Mouse (Mus musculus) forebrain, postnatal 0 days (tissue): ENCODE measurements around the gene Rapgef5. TPM values are rescaled to one million over a fixed set of nuclear protein-coding genes. Genes with fewer than 3 reads are reported as not detected.

Experiments
- ATAC-seq: fragments of 200-750 bp; cut with Nextera tagmentation; 2 replicates; pipeline ENCODE4 v1.8.0; 2017; ENCODE audit warnings: mild to moderate bottlenecking, moderate library complexity
- DNase-seq: peaks from one replicate; pipeline ENCODE4 v3.0.0-alpha.2; 2015
- H3K27ac ChIP-seq: fragments of 300-500 bp; sonication (generic); 2 replicates; pipeline ENCODE4 v1.5.1; 2014; ENCODE audit warnings: low read depth, mild to moderate bottlenecking, antibody characterized with exemption, low read length, moderate library complexity, mixed read lengths
- H3K27me3 ChIP-seq: fragments of 300-500 bp; sonication (generic); 2 replicates; pipeline ENCODE4 v1.6.1; 2014; ENCODE audit warnings: mild to moderate bottlenecking, low read length, mixed read lengths; ENCODE audit not compliant: insufficient read depth
- H3K36me3 ChIP-seq: fragments of 300-500 bp; sonication (generic); 2 replicates; pipeline ENCODE4 v1.6.1; 2014; ENCODE audit warnings: mild to moderate bottlenecking, moderate library complexity; ENCODE audit not compliant: insufficient read depth
- H3K4me1 ChIP-seq: fragments of 300-500 bp; sonication (generic); 2 replicates; pipeline ENCODE4 v1.6.1; 2014; ENCODE audit warnings: antibody characterized with exemption; ENCODE audit not compliant: insufficient read depth
- H3K4me2 ChIP-seq: fragments of 300-500 bp; sonication (generic); 2 replicates; pipeline ENCODE4 v1.6.1; 2014; ENCODE audit warnings: low read depth, mild to moderate bottlenecking, moderate library complexity
- H3K4me3 ChIP-seq: fragments of 300-500 bp; sonication (generic); 2 replicates; pipeline ENCODE4 v1.5.1; 2014; ENCODE audit warnings: low read depth, low read length, mixed read lengths
- H3K9ac ChIP-seq: fragments of 300-500 bp; sonication (generic); 2 replicates; pipeline ENCODE4 v1.6.1; 2014; ENCODE audit warnings: mild to moderate bottlenecking
- H3K9me3 ChIP-seq: fragments of 300-500 bp; sonication (generic); 2 replicates; pipeline ENCODE4 v1.6.1; 2016; ENCODE audit warnings: low read length
- CTCF ChIP-seq: sonication (generic); IDR thresholded peaks from 2 replicates; pipeline ENCODE4 v1.5.1; 2016; ENCODE audit warnings: antibody characterized with exemption, control low read depth, low read depth
- WGBS: fragments of 180-500 bp; shearing (Covaris S2); extraction: QIAGEN DNeasy Blood & Tissue Kit; methylation state at CpG from one replicate; pipeline ENCODE4 v1.1.7; 2014; 5-methylcytosine and 5-hydroxymethylcytosine counted together
- polyA plus RNA-seq: library from polyadenylated mRNA; unstranded; fragments of >200 nt; fragmentation: Nextera tagmentation; extraction: Ambion mirVana; gene quantifications from 2 replicates; pipeline ENCODE4 v1.2.1, GENCODE M21; 2015
- total RNA-seq: library from RNA; depleted of rRNA; stranded (reverse); fragments of >200 nt; gene quantifications from 2 replicates; pipeline ENCODE4 v1.2.3, GENCODE M21; 2014

Rapgef5 gene
- total and polyA plus RNA-seq, 2 experiments from 2014 or later = 30.5 to 60.9 TPM

- no peak overlapping the region for H3K4me2 ChIP-seq
- H3K27ac ChIP-seq = no peak overlapping the region
- H3K4me1 ChIP-seq = peaks cover 3% of the 10 kb centered on the region; the same call in 1 of the 2 replicates
- DNase-seq (no peak), ATAC-seq (no peak)
- TF ChIP-seq CTCF = no peak
- H3K4me3 ChIP-seq = no peak overlapping the region
- no peaks in the 10 kb centered on the region for H3K27me3 ChIP-seq
- H3K9me3 ChIP-seq = no peaks in the 10 kb centered on the region
- no peak overlapping the region for H3K9ac ChIP-seq
- WGBS = 64% methylated on average over 5 of the region's 5 CpGs
- no peaks in the 10 kb centered on the region for H3K36me3 ChIP-seq
Measured at GRCm38 (mm10) chr12:117663637-117664036, 147.4 kb downstream of the Rapgef5 start.

DNA sequence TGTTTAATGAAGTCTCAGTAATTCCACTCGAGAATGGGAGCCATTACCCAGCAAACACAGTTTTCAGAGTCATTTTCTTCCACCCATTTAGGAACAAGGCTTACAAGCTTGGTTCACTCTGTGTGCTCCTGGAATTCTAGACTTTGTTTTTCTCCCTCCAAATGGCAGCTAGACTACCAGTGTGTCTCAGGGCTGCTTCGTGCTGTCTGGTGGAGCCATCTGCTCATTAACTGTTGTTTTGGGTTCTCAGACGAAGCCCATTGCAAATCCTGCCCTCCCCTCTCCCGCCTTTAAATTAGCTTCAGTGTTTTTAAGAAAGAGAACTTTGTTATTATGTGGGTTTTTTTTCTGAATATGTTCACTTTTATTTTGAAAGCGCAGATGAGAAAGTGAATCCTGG, 148.4 kb downstream of the Rapgef5 start:
- DNase-seq (peak; percentile 56), ATAC-seq (peak; percentile 86)
- TF ChIP-seq CTCF = no peak
- no peak overlapping the region for H3K4me3 ChIP-seq
- no peak overlapping the region for H3K9ac ChIP-seq
- H3K9me3 ChIP-seq = no peaks in the 10 kb centered on the region
- H3K36me3 ChIP-seq = no peaks in the 10 kb centered on the region
- peaks cover 3% of the 10 kb centered on the region; the same call in 1 of the 2 replicates for H3K4me1 ChIP-seq
- H3K27ac ChIP-seq = no peak overlapping the region
- H3K4me2 ChIP-seq = no peak overlapping the region
- WGBS = 39% methylated on average over 5 of the region's 5 CpGs
- H3K27me3 ChIP-seq = no peaks in the 10 kb centered on the region

- no peak for ATAC-seq
- TF ChIP-seq CTCF = no peak
- no peaks in the 10 kb centered on the region for H3K4me1 ChIP-seq
- 88% methylated on average over 3 of the region's 3 CpGs for WGBS
- no peak overlapping the region for H3K27ac ChIP-seq
- no peak overlapping the region for H3K4me3 ChIP-seq
- no peak overlapping the region for H3K9ac ChIP-seq
- no peaks in the 10 kb centered on the region for H3K27me3 ChIP-seq
- no peaks in the 10 kb centered on the region for H3K36me3 ChIP-seq
- no peak overlapping the region for H3K4me2 ChIP-seq
- no peaks in the 10 kb centered on the region for H3K9me3 ChIP-seq
- no peak for DNase-seq
Measured at GRCm38 (mm10) chr12:117666391-117666790, 150.1 kb downstream of the Rapgef5 start.

- ATAC-seq (no peak), DNase-seq (no peak)
- H3K9me3 ChIP-seq = no peaks in the 10 kb centered on the region
- H3K4me2 ChIP-seq = no peak overlapping the region
- no peak overlapping the region for H3K27ac ChIP-seq
- H3K9ac ChIP-seq = no peak overlapping the region
- no peak overlapping the region for H3K4me3 ChIP-seq
- no peaks in the 10 kb centered on the region for H3K4me1 ChIP-seq
- H3K36me3 ChIP-seq = no peaks in the 10 kb centered on the region
- H3K27me3 ChIP-seq = no peaks in the 10 kb centered on the region
- no peak for TF ChIP-seq CTCF
- WGBS = 69% methylated on average over 10 of the region's 10 CpGs
Measured at GRCm38 (mm10) chr12:117669610-117670400, 153.5 kb downstream of the Rapgef5 start.

- TF ChIP-seq CTCF = no peak
- H3K4me3 ChIP-seq = no peak overlapping the region
- H3K4me2 ChIP-seq = no peak overlapping the region
- no peak overlapping the region for H3K9ac ChIP-seq
- WGBS = 79% methylated on average over 2 of the region's 2 CpGs
- H3K36me3 ChIP-seq = no peaks in the 10 kb centered on the region
- H3K4me1 ChIP-seq = no peaks in the 10 kb centered on the region
- H3K9me3 ChIP-seq = no peaks in the 10 kb centered on the region
- no peak for ATAC-seq
- H3K27me3 ChIP-seq = no peaks in the 10 kb centered on the region
- H3K27ac ChIP-seq = no peak overlapping the region
- no peak for DNase-seq
Measured at GRCm38 (mm10) chr12:117673188-117673587, 156.9 kb downstream of the Rapgef5 start.

DNA sequence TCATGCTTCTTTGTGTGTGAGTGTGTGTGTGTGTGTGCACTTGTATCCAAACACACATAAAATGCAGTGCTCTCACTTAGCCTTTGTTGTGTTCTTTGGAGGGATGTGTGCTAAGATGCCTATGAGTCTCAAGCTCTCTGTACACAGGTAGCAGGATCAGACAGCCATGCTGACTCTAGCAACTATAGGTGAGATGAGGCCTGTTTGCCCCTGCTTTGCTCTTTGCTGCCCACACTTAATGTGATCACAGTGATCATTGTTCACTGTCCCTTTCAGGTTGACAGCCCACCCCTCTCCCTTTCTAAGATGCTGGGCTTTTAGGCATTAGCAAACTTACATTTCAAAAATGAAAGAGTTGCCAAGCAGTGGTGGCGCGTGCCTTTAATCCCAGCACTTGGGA, 158.2 kb downstream of the Rapgef5 start:
- Histone ChIP-seq H3K27me3 (no peaks in the 10 kb centered on the region), H3K4me1 (no peaks in the 10 kb centered on the region), H3K4me2 (no peak overlapping the region), H3K36me3 (no peaks in the 10 kb centered on the region), H3K9ac (no peak overlapping the region), H3K9me3 (no peaks in the 10 kb centered on the region), H3K4me3 (no peak overlapping the region), H3K27ac (no peak overlapping the region)
- ATAC-seq = no peak
- no peak for DNase-seq
- WGBS = 92% methylated on average over 2 of the region's 2 CpGs
- TF ChIP-seq CTCF = no peak

- no peaks in the 10 kb centered on the region for H3K4me1 ChIP-seq
- H3K9ac ChIP-seq = no peak overlapping the region
- ATAC-seq = no peak
- H3K4me2 ChIP-seq = no peak overlapping the region
- 87% methylated on average over 4 of the region's 4 CpGs for WGBS
- no peak for DNase-seq
- H3K9me3 ChIP-seq = no peaks in the 10 kb centered on the region
- H3K4me3 ChIP-seq = no peak overlapping the region
- no peaks in the 10 kb centered on the region for H3K36me3 ChIP-seq
- no peak overlapping the region for H3K27ac ChIP-seq
- TF ChIP-seq CTCF = no peak
- no peaks in the 10 kb centered on the region for H3K27me3 ChIP-seq
Measured at GRCm38 (mm10) chr12:117676265-117676664, 160.0 kb downstream of the Rapgef5 start.
